Mouse (Mus musculus) heart, adult 2 months (tissue): ENCODE measurements around the gene Sgpp2.

Experiments used
- EP300 ChIP-seq: fragments of 200-500 bp; IDR thresholded peaks from 2 replicates; pipeline ENCODE4 v1.6.1; 2011; ENCODE audit warnings: low read depth, low read length, control low read depth; ENCODE audit not compliant: insufficient read depth
- POLR2A ChIP-seq: fragments of 200-500 bp; IDR thresholded peaks from 2 replicates; pipeline ENCODE4 v1.6.1; 2011; ENCODE audit warnings: mild to moderate bottlenecking, low read depth, low read length, control low read depth; ENCODE audit not compliant: insufficient read depth

DNA sequence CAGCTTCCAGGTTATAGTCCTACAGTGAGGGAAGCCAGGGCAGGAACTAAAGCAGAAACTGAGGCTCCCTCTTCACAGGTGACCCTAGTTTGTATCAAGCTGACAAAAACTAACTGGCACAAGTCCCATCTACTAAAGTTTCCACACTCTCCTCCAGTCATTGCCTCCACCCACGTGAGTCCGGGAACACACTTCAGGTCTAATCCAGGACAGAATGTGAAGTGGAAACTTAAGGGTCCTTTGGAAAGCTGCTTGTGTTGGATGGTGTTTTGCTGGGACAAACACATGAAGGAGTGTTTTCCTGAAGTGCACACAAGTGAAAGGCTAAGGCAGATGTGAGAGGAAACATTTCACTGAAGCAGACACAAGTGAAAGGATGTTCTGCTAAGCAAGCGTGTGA lies 17.7 kb upstream of the Sgpp2 start:
- no peak for TF ChIP-seq EP300
- no peak for TF ChIP-seq POLR2A
